Mouse (Mus musculus): Measurements from ENCODE around the gene Filip1l.

- no peak for TF ChIP-seq EP300 (optimal IDR thresholded peaks at IDR 0.05)
- no peak for TF ChIP-seq CTCF (IDR thresholded peaks at IDR 0.05; ENCODE audit: low read depth)
These were observed 220.9 kb downstream of the Filip1l start for GRCm38 (mm10) chr16:57573831-57574230.
